Mouse (Mus musculus) small intestine, adult 2 months (tissue): ENCODE results near the gene Itga2b.

Source experiments
- CTCF ChIP-seq: fragments of 200-500 bp; IDR thresholded peaks from 2 replicates; pipeline ENCODE4 v1.5.1; 2012; ENCODE audit warnings: low read depth, mild to moderate bottlenecking, control low read depth, inconsistent platforms, low read length, moderate library complexity, mixed read lengths; ENCODE audit not compliant: insufficient replicate concordance, insufficient read length; ENCODE audit errors: extremely low read depth
- POLR2A ChIP-seq: fragments of 200-500 bp; IDR thresholded peaks from 2 replicates; pipeline ENCODE4 v1.6.1; 2012; ENCODE audit warnings: low read depth, mild to moderate bottlenecking, control low read depth, inconsistent platforms, low read length, moderate library complexity

DNA sequence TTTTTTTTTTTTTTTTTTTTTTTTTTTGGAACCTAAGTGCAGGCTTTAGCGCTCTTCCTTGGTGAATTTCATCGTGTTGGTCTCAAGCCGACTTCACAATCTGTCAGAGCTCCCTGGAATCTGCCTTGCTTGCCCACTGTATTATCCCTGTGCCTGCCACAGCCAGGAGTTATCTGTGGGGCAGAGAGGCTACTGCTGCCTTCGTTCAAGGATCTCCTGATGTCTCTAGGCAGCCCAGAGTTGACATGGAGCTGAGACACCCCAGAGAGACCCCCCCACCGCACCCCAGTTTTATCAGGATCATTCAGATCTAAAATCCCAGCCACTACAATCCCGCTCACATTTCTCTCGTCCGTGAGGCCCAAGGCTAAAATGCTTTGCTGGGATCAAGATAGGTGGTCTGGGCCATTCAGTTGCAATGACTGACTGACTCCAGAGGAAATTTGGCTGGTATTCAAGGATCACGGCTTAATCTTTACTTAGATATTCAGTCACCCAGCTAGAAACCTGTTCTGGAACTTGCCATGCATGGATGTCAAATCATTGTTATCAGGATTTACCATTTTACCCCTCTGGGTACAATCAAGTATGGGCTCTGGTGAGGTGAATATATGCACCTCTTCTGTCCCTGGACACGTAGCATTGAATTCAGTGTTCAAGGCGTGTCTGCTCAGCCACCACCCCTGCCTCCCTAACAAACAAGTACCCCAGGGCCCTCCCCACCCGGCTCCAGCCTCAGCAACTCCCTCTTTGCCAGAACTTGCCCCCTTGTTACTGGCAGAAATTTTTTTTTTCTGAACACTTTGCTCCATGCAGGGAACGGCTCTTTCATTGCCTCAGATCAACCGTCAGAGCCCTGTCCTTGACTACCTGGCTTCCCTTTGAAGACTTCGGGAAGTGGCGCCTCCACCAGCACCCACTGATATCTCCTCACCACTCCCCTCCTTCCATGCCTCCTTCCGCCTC lies 20.6 kb downstream of the Itga2b start:
- no peak for TF ChIP-seq CTCF
- no peak for TF ChIP-seq POLR2A
